Mouse (Mus musculus) heart, adult 2 months (tissue): Measurements from ENCODE around the gene Cd19. TPM values are rescaled to one million over a fixed set of nuclear protein-coding genes. Genes with fewer than 3 reads are reported as not detected.

Experiments used
- DNase-seq, 2 experiments: peaks; one replicate each; pipeline ENCODE4 v3.0.0; 2021
- H3K27ac ChIP-seq: fragments of 200-600 bp; 2 replicates; pipeline ENCODE4 v1.8.1; 2022
- H3K27me3 ChIP-seq: fragments of 200-500 bp; 2 replicates; pipeline ENCODE4 v1.6.1; 2012; ENCODE audit warnings: mild to moderate bottlenecking, low read length, inconsistent platforms, mixed read lengths; ENCODE audit not compliant: control insufficient read depth, insufficient read depth
- H3K36me3 ChIP-seq: fragments of 200-500 bp; 2 replicates; pipeline ENCODE4 v1.6.1; 2012; ENCODE audit warnings: low read length, inconsistent platforms; ENCODE audit not compliant: control insufficient read depth, insufficient read depth
- H3K4me1 ChIP-seq: fragments of 200-500 bp; 2 replicates; pipeline ENCODE4 v1.6.1; 2011; ENCODE audit warnings: low read length; ENCODE audit not compliant: control insufficient read depth, insufficient read depth
- H3K4me3 ChIP-seq: fragments of 200-600 bp; 2 replicates; pipeline ENCODE4 v1.8.1; 2022
- H3K79me2 ChIP-seq: fragments of 200-500 bp; replicated peaks from 2 replicates; pipeline ENCODE4 v1.6.1; 2012; ENCODE audit warnings: mild to moderate bottlenecking, inconsistent platforms, low read length, moderate library complexity, mixed read lengths; ENCODE audit not compliant: control insufficient read depth, insufficient read depth
- H3K9ac ChIP-seq: fragments of 200-500 bp; 2 replicates; pipeline ENCODE4 v1.6.1; 2012; ENCODE audit warnings: low read depth, mild to moderate bottlenecking, control low read depth, inconsistent platforms, low read length, mixed read lengths
- CTCF ChIP-seq: fragments of 200-600 bp; IDR thresholded peaks from 2 replicates; pipeline ENCODE4 v1.8.1; 2022; ENCODE audit warnings: antibody characterized with exemption, mild to moderate bottlenecking, moderate library complexity
- EP300 ChIP-seq: fragments of 200-500 bp; IDR thresholded peaks from 2 replicates; pipeline ENCODE4 v1.6.1; 2011; ENCODE audit warnings: low read depth, low read length, control low read depth; ENCODE audit not compliant: insufficient read depth
- POLR2A ChIP-seq: fragments of 200-500 bp; IDR thresholded peaks from 2 replicates; pipeline ENCODE4 v1.6.1; 2011; ENCODE audit warnings: mild to moderate bottlenecking, low read depth, low read length, control low read depth; ENCODE audit not compliant: insufficient read depth
- WGBS: fragments of 180-500 bp; shearing (Covaris S2); methylation state at CpG from one replicate; pipeline ENCODE4 v1.1.7; 2018; 5-methylcytosine and 5-hydroxymethylcytosine counted together
- intact Hi-C: fragments of 180-260 bp; cut with DNase I; formaldehyde crosslinking; loops from one replicate; pipeline ENCODE4 v1.15.1; 2025
- long read RNA-seq: library from polyadenylated mRNA; stranded (forward); transcript quantifications from one replicate; pipeline ENCODE4 v2.0.0, GENCODE M21; 2021
- polyA plus RNA-seq: library from polyadenylated mRNA; depleted of rRNA; stranded (reverse); fragments of >200 nt; gene quantifications from 2 replicates; pipeline ENCODE4 v1.2.3, GENCODE M21; 2012; rRNA removed
- total RNA-seq, 2 experiments: library from RNA; stranded (reverse); gene quantifications; 2 replicates each; pipeline ENCODE4 v1.2.3; 2021

The Cd19 gene
- total RNA-seq, result 1 to 10 TPM in 1 of 2 experiments, under 1 TPM in 1; 0.37 to 1.9 TPM
- polyA plus RNA-seq, result 2.1 and 4.6 TPM in 2 replicates
- long read RNA-seq, partial matches to known transcripts, result 1 of 1 reads
- long read RNA-seq, other reads (novel, unspliced or antisense), result 0 of 1 reads

GRCm38 (mm10) chr7:126414725-126415124, at the start of gene Cd19:
Gene Cd19, minus strand, starts transcription at chr7:126414889.
- Histone ChIP-seq H3K4me1 (no peaks in the 10 kb centered on the region), H3K9ac (no peak within 1 kb of the TSS), H3K79me2 (no peaks in the 10 kb centered on the region), H3K36me3 (no peaks in the 10 kb centered on the region), H3K27ac (no peak within 1 kb of the TSS), H3K27me3 (no peaks in the 10 kb centered on the region), H3K4me3 (no peak within 1 kb of the TSS)
- TF ChIP-seq POLR2A (no peak), CTCF (no peak), EP300 (no peak)
- intact Hi-C loops, result no loop called here
- peak in 1 of 2 experiments; percentile 40 for DNase-seq
- 81% methylated on average over 6 of the region's 6 CpGs for WGBS

- TF ChIP-seq CTCF (no peak), EP300 (no peak), POLR2A (no peak)
- no peak overlapping the region for H3K9ac ChIP-seq
- 66% methylated on average over 4 of the region's 4 CpGs for WGBS
- H3K27ac ChIP-seq, result no peak overlapping the region
- intact Hi-C loops, result no loop called here
- no peak overlapping the region for H3K4me3 ChIP-seq
- H3K27me3 ChIP-seq, result no peaks in the 10 kb centered on the region
- peak in 1 of 2 experiments; percentile 39 for DNase-seq
- no peaks in the 10 kb centered on the region for H3K79me2 ChIP-seq
- no peaks in the 10 kb centered on the region for H3K36me3 ChIP-seq
- H3K4me1 ChIP-seq, result peaks cover 2% of the 10 kb centered on the region; the same call in 1 of the 2 replicates
Measured at GRCm38 (mm10) chr7:126464121-126464520, 49.4 kb upstream of the Cd19 start.

GRCm38 (mm10) chr7:126463547-126463946, 48.9 kb upstream of the Cd19 start:
- TF ChIP-seq CTCF (no peak), POLR2A (no peak), EP300 (no peak)
- H3K9ac ChIP-seq, result no peak overlapping the region
- H3K27me3 ChIP-seq, result no peaks in the 10 kb centered on the region
- no peak overlapping the region for H3K4me3 ChIP-seq
- H3K27ac ChIP-seq, result no peak overlapping the region
- H3K36me3 ChIP-seq, result no peaks in the 10 kb centered on the region
- 73% methylated on average over 4 of the region's 4 CpGs for WGBS
- no peak for DNase-seq
- no peaks in the 10 kb centered on the region for H3K79me2 ChIP-seq
- intact Hi-C loops, result no loop called here
- H3K4me1 ChIP-seq, result peaks cover 4% of the 10 kb centered on the region; the same call in 1 of the 2 replicates

GRCm38 (mm10) chr7:126463004-126463403, 48.3 kb upstream of the Cd19 start, which contains the start of gene Atp2a1:
Gene Atp2a1, minus strand, starts transcription at chr7:126463108.
- Histone ChIP-seq H3K4me1 (peaks cover 4% of the 10 kb centered on the region; the same call in 1 of the 2 replicates), H3K27ac (no peak within 1 kb of the TSS), H3K9ac (no peak within 1 kb of the TSS), H3K79me2 (no peaks in the 10 kb centered on the region), H3K4me3 (no peak within 1 kb of the TSS), H3K27me3 (no peaks in the 10 kb centered on the region), H3K36me3 (no peaks in the 10 kb centered on the region)
- intact Hi-C loops, result no loop called here
- TF ChIP-seq POLR2A (no peak), CTCF (no peak), EP300 (no peak)
- DNase-seq, result no peak
- 65% methylated on average over 5 of the region's 5 CpGs for WGBS

GRCm38 (mm10) chr7:126461626-126462025, 46.9 kb upstream of the Cd19 start:
- H3K4me3 ChIP-seq, result no peak overlapping the region
- no peak for DNase-seq
- TF ChIP-seq CTCF (no peak), EP300 (no peak), POLR2A (no peak)
- H3K79me2 ChIP-seq, result no peaks in the 10 kb centered on the region
- intact Hi-C loops, result no loop called here
- no peaks in the 10 kb centered on the region for H3K27me3 ChIP-seq
- WGBS, result 69% methylated on average over 3 of the region's 3 CpGs
- H3K27ac ChIP-seq, result no peak overlapping the region
- no peaks in the 10 kb centered on the region for H3K36me3 ChIP-seq
- peaks cover 4% of the 10 kb centered on the region; the same call in 1 of the 2 replicates for H3K4me1 ChIP-seq
- no peak overlapping the region for H3K9ac ChIP-seq

- Histone ChIP-seq H3K79me2 (no peaks in the 10 kb centered on the region), H3K4me1 (peaks cover 4% of the 10 kb centered on the region; the same call in 1 of the 2 replicates), H3K4me3 (no peak overlapping the region), H3K9ac (no peak overlapping the region), H3K36me3 (no peaks in the 10 kb centered on the region), H3K27me3 (no peaks in the 10 kb centered on the region), H3K27ac (no peak overlapping the region)
- 69% methylated on average over 10 of the region's 10 CpGs for WGBS
- DNase-seq, result no peak
- intact Hi-C loops, result no loop called here
- TF ChIP-seq CTCF (no peak), POLR2A (no peak), EP300 (no peak)
Measured at GRCm38 (mm10) chr7:126460623-126461399, 46.1 kb upstream of the Cd19 start.
